8 mouse cellular contexts compared by ENCODE assay signal in the genomic region with DNA sequence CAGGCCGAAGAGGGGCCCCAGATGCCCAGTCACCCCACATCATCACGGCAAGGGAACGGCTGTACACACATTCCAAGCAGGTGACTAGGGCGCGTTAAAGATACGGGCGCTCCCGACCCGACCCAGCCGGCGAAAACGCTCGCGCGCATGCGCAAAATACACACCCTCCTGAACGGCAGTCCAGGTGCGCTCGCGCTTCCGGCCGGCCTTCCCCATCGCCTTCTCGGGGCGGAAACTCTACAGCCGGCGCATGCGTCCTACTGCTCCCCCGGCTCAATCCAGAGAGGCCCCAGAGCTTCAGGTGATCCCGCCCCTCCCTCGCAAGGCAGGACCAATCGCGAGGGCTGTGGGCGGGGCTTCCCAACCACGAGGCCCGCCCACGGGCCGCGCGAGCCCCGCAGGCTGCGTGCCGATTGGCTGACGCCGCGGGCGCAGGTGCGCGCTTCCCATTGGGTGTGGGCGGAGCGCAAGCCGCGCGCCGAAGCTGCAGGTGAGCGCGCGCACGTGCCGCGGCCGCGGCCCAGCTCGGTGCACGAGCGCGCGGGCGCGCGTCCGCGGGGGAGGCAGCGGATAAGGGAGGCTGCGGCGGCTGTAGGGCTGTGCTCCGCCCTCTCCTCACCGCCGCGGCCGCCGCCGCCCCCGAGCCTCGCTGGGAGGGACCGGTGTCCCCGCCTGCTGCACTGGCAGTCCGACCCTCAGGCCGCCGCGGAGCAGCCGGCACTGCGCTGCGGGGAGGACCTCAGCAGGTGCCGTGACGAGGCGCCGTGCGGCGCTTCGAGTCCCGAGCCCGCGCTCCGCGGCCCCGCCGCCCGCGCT. TPM values are rescaled to one million over a fixed set of nuclear protein-coding genes. Genes with fewer than 3 reads are reported as not detected.
DNase-seq lines count a peak whose midpoint lies in the region; ATAC-seq and TF ChIP-seq lines count a peak whose summit lies in the region.

A gene (plus strand): TSS at position 574 of the 816 bp plus-strand sequence.

- H3K36me3 ChIP-seq in hindbrain, embryonic 13.5 days, result no peaks in the 10 kb centered on the region

- in situ Hi-C loops in Patski (cut with MboI; ENCODE audit: low pct_unique_long_range_greater_than_20kb), result no loop called here

- H3K4me3 ChIP-seq in hindbrain, embryonic 13.5 days, result peak within 1 kb of the TSS; percentile 80

- POLR2A ChIA-PET in Patski (lab: Charles Lee), result interaction anchor here (0.9 to 2.4 kb wide), 5 partner anchors 8 to 78 kb away, joined by 3 to 10 read pairs (median 4); no protein-coding TSS in a partner anchor

- H3K9me3 ChIP-seq in hindbrain, embryonic 13.5 days, result no peaks in the 10 kb centered on the region

- H3K9ac ChIP-seq in hindbrain, embryonic 13.5 days, result peak within 1 kb of the TSS; percentile 88

- DNase-seq in Patski (ENCODE audit: low read depth, low spot score), result peak; percentile 90
- DNase-seq in cerebellum, postnatal 14 days, result peak; percentile 98
- DNase-seq in frontal cortex, postnatal 14 days (ENCODE audit: low spot score in 2 of 2), result peak; percentile 94 to 96
- DNase-seq in layer of hippocampus, postnatal 25 days (ENCODE audit: extremely low spot score in 1 of 2, low spot score in 1 of 2), result peak; percentile 86 to 87
- DNase-seq in lung, postnatal 25 days (ENCODE audit: low spot score), result peak; percentile 95
- DNase-seq in retina, embryonic 14.5 days (ENCODE audit: low spot score), result peak; percentile 98
- peak; percentile 98 for DNase-seq in thymus, postnatal 4 days

- H3K27ac ChIP-seq in hindbrain, embryonic 13.5 days, result peak within 1 kb of the TSS; percentile 94

- H3K27me3 ChIP-seq in Patski, result no peaks in the 10 kb centered on the region
- H3K27me3 ChIP-seq in hindbrain, embryonic 13.5 days, result peaks cover 15% of the 10 kb centered on the region

- no peak for TF ChIP-seq CTCF in Patski (IDR thresholded peaks at IDR 0.05)

- ATAC-seq in Patski, result peak; percentile 77
- peak; percentile 95 for ATAC-seq in hindbrain, embryonic 13.5 days (ENCODE audit: low FRiP score)

- under 1% methylated on average over 78 of the region's 110 CpGs for WGBS in hindbrain, embryonic 13.5 days

- peak within 1 kb of the TSS; percentile 87 for H3K4me2 ChIP-seq in hindbrain, embryonic 13.5 days

- H3K4me1 ChIP-seq in hindbrain, embryonic 13.5 days (replicated peaks), result peaks cover 25% of the 10 kb centered on the region

- CTCF ChIA-PET in Patski (lab: Charles Lee), result interaction anchor here (1.8 to 2.9 kb wide), 2 partner anchors 17 to 28 kb away, joined by 5 to 12 read pairs; no protein-coding TSS in a partner anchor

RNA-seq across cellular contexts. Expression of the gene that starts here (rescaled TPM):
- polyA plus RNA-seq in Patski (2021), result 40.3 TPM
- 7.5 and 7.9 TPM in 2 replicates for polyA plus RNA-seq in hindbrain, embryonic 13.5 days (2015; fragmentation: Nextera tagmentation; extraction: Ambion mirVana)
- 1 to 10 TPM; 4.2 TPM for total RNA-seq in layer of hippocampus, postnatal 25 days (2021)

Comparison
In these comparisons a context has a peak if more than half of its experiments do, and no peak if none do; other contexts are left out.
1. Peak in every context shown above with its lines: DNase-seq, ATAC-seq, H3K4me3 ChIP-seq and H3K27ac ChIP-seq.